Mouse (Mus musculus) forebrain, embryonic 13.5 days (tissue): ENCODE results near the gene Fcho2. TPM values are rescaled to one million over a fixed set of nuclear protein-coding genes. Genes with fewer than 3 reads are reported as not detected.

Experiments
- ATAC-seq: fragments of 200-750 bp; cut with Nextera tagmentation; 2 replicates; pipeline ENCODE4 v1.8.0; 2017
- H3K27ac ChIP-seq: fragments of 300-500 bp; sonication (generic); 2 replicates; pipeline ENCODE4 v1.5.1; 2015; ENCODE audit warnings: inconsistent platforms, mild to moderate bottlenecking, moderate library complexity
- H3K27me3 ChIP-seq: fragments of 300-500 bp; sonication (generic); 2 replicates; pipeline ENCODE4 v1.6.1; 2015; ENCODE audit warnings: mild to moderate bottlenecking, inconsistent platforms
- H3K36me3 ChIP-seq: fragments of 300-500 bp; sonication (generic); 2 replicates; pipeline ENCODE4 v1.6.1; 2015; ENCODE audit warnings: mild to moderate bottlenecking, inconsistent platforms; ENCODE audit not compliant: poor library complexity, severe bottlenecking
- H3K4me1 ChIP-seq: fragments of 300-500 bp; sonication (generic); 2 replicates; pipeline ENCODE4 v1.6.1; 2015; ENCODE audit warnings: inconsistent platforms
- H3K4me2 ChIP-seq: fragments of 300-500 bp; sonication (generic); 2 replicates; pipeline ENCODE4 v1.6.1; 2015; ENCODE audit warnings: inconsistent platforms, mild to moderate bottlenecking, moderate library complexity
- H3K4me3 ChIP-seq: fragments of 300-500 bp; sonication (generic); 2 replicates; pipeline ENCODE4 v1.5.1; 2015; ENCODE audit warnings: mild to moderate bottlenecking, inconsistent platforms
- H3K9ac ChIP-seq: fragments of 300-500 bp; sonication (generic); 2 replicates; pipeline ENCODE4 v1.6.1; 2015; ENCODE audit warnings: mild to moderate bottlenecking, inconsistent platforms
- H3K9me3 ChIP-seq: fragments of 300-500 bp; sonication (generic); replicated peaks from 2 replicates; pipeline ENCODE4 v1.6.1; 2016; ENCODE audit warnings: inconsistent platforms
- WGBS: fragments of 180-500 bp; shearing (Covaris S2); methylation state at CpG from one replicate; pipeline ENCODE4 v1.1.7; 2015; 5-methylcytosine and 5-hydroxymethylcytosine counted together
- polyA plus RNA-seq: library from polyadenylated mRNA; unstranded; fragments of >200 nt; fragmentation: Nextera tagmentation; extraction: Ambion mirVana; gene quantifications from 2 replicates; pipeline ENCODE4 v1.2.1, GENCODE M21; 2015

Fcho2 gene
- polyA plus RNA-seq, 1 experiment from 2014 or later = 33.4 TPM

DNA sequence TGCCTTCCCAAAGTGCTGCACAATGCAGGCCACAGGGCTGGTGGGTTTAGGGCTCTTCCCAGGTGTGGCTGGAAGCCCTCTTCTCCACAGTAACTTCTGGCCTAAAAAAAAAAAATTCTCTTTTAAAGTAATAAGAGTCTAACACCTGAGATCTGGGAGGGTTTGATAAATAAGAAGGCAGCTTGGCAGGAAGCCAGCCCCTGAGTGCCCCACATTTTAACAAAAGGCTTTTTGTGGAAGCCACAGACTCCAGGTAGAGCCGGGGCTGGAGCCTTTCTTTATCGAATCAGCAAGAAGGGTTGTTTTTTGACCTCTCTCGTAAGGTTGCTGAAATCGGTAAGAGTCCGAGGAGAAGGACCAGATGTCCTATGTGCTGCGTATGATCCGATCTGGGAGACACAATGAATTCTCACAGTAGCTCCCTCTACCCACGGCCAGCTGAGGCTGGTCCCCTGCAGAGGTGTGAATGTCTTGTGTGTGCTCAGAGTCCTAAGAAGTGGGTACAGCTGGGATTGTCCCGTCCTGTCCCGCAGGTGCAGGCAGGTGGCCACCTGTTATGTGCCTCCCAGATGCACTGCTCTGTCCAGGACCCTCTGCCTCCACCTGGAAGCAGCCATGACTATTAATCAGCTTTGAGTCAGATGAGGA lies 114.5 kb downstream of the Fcho2 start:
- Histone ChIP-seq H3K27me3 (peaks cover 8% of the 10 kb centered on the region), H3K4me3 (no peak overlapping the region), H3K36me3 (no peaks in the 10 kb centered on the region), H3K4me1 (no peaks in the 10 kb centered on the region), H3K4me2 (no peak overlapping the region), H3K9me3 (no peaks in the 10 kb centered on the region), H3K27ac (no peak overlapping the region), H3K9ac (no peak overlapping the region)
- no peak for ATAC-seq
- 66% methylated on average over 10 of the region's 10 CpGs for WGBS

GRCm38 (mm10) chr13:98699982-98700540 lies 115.2 kb downstream of the Fcho2 start:
- Histone ChIP-seq H3K4me2 (no peak overlapping the region), H3K9me3 (no peaks in the 10 kb centered on the region), H3K4me1 (peaks cover 2% of the 10 kb centered on the region), H3K36me3 (no peaks in the 10 kb centered on the region), H3K9ac (no peak overlapping the region), H3K4me3 (no peak overlapping the region), H3K27me3 (peaks cover 15% of the 10 kb centered on the region), H3K27ac (no peak overlapping the region)
- 90% methylated on average over 5 of the region's 5 CpGs for WGBS
- ATAC-seq = no peak

DNA sequence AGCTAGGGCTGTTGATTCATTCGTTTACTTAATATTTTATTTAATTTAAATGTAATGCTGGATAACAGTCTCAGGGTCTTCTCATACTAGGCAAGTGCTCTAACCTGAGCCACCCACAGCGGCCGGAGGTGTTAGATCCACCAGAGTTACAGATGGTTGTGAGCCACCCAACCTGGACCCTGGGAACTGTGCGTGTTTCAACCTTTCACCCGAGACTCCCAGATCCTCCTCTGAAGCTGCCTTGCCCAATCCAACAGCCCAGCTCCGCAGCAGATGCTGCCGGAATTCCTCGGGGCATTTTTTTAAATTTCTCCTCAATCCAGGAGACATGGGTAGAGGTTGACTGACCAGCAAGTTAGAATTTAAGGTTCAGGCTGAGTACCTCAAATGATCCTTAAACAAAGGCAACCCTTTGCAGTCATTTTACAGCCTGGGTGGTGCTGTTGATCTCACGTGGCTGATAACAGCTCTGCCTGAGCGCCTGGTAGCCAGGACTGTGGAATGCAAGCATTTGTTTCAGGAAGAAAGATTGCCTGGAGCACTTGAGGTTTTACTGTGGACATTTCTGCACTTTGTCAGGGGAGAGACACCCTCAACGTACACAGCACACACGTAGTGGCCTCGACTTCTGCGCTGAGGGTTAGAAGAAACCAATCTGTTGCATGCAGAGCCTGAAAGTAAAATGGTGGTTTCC lies 116.1 kb downstream of the Fcho2 start:
- ATAC-seq = no peak
- 85% methylated on average over 14 of the region's 14 CpGs for WGBS
- H3K9ac ChIP-seq = no peak overlapping the region

DNA sequence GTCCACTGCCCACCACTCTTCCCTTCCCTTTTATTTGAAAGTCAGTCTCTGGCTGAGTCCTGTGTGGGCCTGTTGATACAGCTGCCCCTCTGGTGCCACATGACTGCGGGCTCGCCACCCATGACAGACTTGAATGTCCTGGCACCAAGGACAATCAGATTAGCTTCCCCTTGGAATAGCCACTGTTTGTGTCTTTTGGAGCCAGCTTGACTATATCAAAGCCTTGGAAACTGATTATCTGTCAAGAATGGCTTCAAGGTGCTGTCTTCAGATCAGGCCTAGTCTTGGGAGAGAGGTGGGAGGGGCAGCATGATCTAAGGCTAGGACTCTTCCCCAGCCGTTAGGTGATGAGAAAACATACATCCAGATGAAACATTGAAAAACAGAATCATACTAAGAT lies 118.5 kb downstream of the Fcho2 start:
- Histone ChIP-seq H3K27me3 (peaks cover 34% of the 10 kb centered on the region), H3K4me3 (no peak overlapping the region), H3K36me3 (no peaks in the 10 kb centered on the region), H3K4me2 (no peak overlapping the region), H3K27ac (no peak overlapping the region), H3K9ac (no peak overlapping the region), H3K4me1 (peaks cover 8% of the 10 kb centered on the region), H3K9me3 (no peaks in the 10 kb centered on the region)
- ATAC-seq = no peak
- 93% methylated on average over 3 of the region's 3 CpGs for WGBS

More for the DNA sequence above, 116.1 kb downstream of the Fcho2 start:
- Histone ChIP-seq H3K36me3 (no peaks in the 10 kb centered on the region), H3K9me3 (no peaks in the 10 kb centered on the region), H3K4me1 (peaks cover 8% of the 10 kb centered on the region), H3K4me2 (no peak overlapping the region), H3K27me3 (peaks cover 24% of the 10 kb centered on the region), H3K27ac (no peak overlapping the region), H3K4me3 (no peak overlapping the region)

DNA sequence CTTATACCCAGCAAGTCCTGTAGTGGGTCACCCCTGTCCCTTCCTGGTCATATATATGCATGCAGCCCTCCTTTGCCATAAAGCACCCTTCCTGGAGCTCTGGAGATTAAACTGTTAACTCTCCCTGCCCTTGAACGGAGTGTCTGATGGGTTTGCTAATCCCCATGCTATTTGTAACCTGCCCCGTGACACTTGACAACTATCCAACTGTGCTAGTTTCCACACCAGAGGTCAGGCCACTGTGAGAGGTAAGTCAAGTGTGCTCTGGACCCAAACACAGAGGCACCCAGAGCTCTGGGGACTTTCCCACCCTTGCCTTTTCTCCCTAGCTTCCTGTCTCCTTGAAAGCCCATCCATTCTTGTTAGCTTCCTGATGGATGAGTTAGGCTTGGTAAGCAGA lies 119.7 kb downstream of the Fcho2 start:
- Histone ChIP-seq H3K4me1 (peaks cover 8% of the 10 kb centered on the region), H3K27me3 (peaks cover 34% of the 10 kb centered on the region), H3K9me3 (no peaks in the 10 kb centered on the region), H3K9ac (no peak overlapping the region), H3K4me3 (no peak overlapping the region), H3K36me3 (no peaks in the 10 kb centered on the region), H3K4me2 (no peak overlapping the region), H3K27ac (no peak overlapping the region)
- 50% methylated on average over 2 of the region's 2 CpGs for WGBS
- no peak for ATAC-seq

- no peak within 1 kb of the TSS for H3K27ac ChIP-seq
- H3K9me3 ChIP-seq = no peaks in the 10 kb centered on the region
- WGBS = 7% methylated on average over 36 of the region's 44 CpGs
- H3K9ac ChIP-seq = peak within 1 kb of the TSS; percentile 45
- H3K27me3 ChIP-seq = peaks cover 34% of the 10 kb centered on the region
- peaks cover 8% of the 10 kb centered on the region for H3K4me1 ChIP-seq
- peak; percentile 45; the same call in 1 of the 2 replicates for ATAC-seq
- H3K4me3 ChIP-seq = peak within 1 kb of the TSS; percentile 29
- H3K36me3 ChIP-seq = no peaks in the 10 kb centered on the region
- peak within 1 kb of the TSS; percentile 59 for H3K4me2 ChIP-seq
These were observed 120.4 kb downstream of the Fcho2 start, which contains the start of gene Tmem171 for GRCm38 (mm10) chr13:98694773-98695314. Gene Tmem171, minus strand, starts transcription at chr13:98694834.

GRCm38 (mm10) chr13:98693316-98693715 lies 121.9 kb downstream of the Fcho2 start:
- H3K4me3 ChIP-seq = no peak overlapping the region
- ATAC-seq = no peak
- H3K4me2 ChIP-seq = no peak overlapping the region
- 94% methylated on average over 11 of the region's 11 CpGs for WGBS
- peaks cover 8% of the 10 kb centered on the region for H3K4me1 ChIP-seq
- no peaks in the 10 kb centered on the region for H3K36me3 ChIP-seq
- H3K27me3 ChIP-seq = peaks cover 34% of the 10 kb centered on the region
- no peak overlapping the region for H3K9ac ChIP-seq
- H3K27ac ChIP-seq = no peak overlapping the region
- no peaks in the 10 kb centered on the region for H3K9me3 ChIP-seq

GRCm38 (mm10) chr13:98691956-98692515 lies 123.2 kb downstream of the Fcho2 start:
- Histone ChIP-seq H3K27ac (no peak overlapping the region), H3K27me3 (peaks cover 34% of the 10 kb centered on the region), H3K4me1 (peaks cover 12% of the 10 kb centered on the region), H3K9ac (no peak overlapping the region), H3K9me3 (no peaks in the 10 kb centered on the region), H3K36me3 (no peaks in the 10 kb centered on the region), H3K4me3 (no peak overlapping the region), H3K4me2 (no peak overlapping the region)
- ATAC-seq = no peak
- WGBS = 92% methylated on average over 13 of the region's 13 CpGs

DNA sequence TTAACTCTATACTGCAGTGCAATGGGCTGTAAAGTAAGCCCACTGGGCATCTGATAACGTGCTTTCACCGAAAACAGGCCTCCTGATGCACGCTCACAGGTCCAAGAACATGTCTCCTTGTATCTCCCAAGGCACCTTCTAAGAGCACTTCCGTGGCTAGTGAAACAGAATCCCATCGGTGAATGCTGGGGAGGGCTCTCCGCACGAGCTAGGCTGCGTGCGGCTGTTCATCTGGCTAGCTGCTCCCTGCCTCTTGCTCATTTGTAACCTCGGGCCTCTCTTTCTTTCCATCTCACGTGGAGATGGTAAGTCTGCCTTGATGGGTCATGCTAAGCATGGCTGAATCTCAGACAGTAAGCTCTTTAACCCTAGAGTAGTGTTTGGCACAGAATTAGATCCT lies 124.4 kb downstream of the Fcho2 start:
- Histone ChIP-seq H3K27me3 (peaks cover 27% of the 10 kb centered on the region), H3K4me1 (peaks cover 12% of the 10 kb centered on the region), H3K9me3 (no peaks in the 10 kb centered on the region), H3K27ac (no peak overlapping the region), H3K4me2 (no peak overlapping the region), H3K36me3 (no peaks in the 10 kb centered on the region), H3K9ac (no peak overlapping the region), H3K4me3 (no peak overlapping the region)
- WGBS = 90% methylated on average over 11 of the region's 11 CpGs
- ATAC-seq = no peak

DNA sequence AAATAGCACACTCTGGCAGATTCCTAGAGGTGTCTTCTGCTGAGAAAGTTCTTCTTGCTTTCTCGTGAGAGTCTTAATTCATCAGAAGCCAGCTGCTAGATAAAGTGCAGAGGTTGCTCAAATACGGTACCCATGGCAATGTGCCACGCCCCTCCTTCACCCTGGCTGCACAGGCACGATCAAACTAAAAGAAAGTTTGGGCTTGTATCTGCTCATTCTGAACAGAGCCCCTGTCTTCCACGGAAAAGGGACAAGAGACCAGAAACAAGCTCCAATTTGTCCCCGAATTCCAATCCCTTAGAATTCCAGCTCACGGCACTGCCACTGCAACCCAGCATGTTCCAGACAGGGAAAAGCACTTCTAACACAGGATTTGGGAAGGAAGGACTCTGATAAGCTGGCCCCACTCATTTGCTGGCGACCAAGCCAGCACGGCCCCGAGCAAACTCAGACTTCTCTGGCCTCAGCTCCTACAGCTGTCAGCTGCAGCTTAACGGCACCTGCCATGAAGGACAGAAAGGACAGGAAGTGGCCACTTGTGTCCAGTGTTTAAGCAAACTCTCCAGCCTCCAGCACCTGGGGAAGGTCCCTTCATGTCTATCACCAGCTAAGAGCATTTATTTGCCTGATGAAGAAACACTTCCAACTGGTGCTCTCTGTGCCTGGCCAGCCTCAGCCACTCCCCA lies 125.5 kb downstream of the Fcho2 start:
- ATAC-seq = no peak
- Histone ChIP-seq H3K9ac (no peak overlapping the region), H3K4me3 (no peak overlapping the region), H3K27me3 (peaks cover 16% of the 10 kb centered on the region), H3K4me1 (peaks cover 7% of the 10 kb centered on the region), H3K36me3 (no peaks in the 10 kb centered on the region), H3K9me3 (no peaks in the 10 kb centered on the region), H3K4me2 (no peak overlapping the region), H3K27ac (no peak overlapping the region)
- WGBS = 83% methylated on average over 11 of the region's 11 CpGs

DNA sequence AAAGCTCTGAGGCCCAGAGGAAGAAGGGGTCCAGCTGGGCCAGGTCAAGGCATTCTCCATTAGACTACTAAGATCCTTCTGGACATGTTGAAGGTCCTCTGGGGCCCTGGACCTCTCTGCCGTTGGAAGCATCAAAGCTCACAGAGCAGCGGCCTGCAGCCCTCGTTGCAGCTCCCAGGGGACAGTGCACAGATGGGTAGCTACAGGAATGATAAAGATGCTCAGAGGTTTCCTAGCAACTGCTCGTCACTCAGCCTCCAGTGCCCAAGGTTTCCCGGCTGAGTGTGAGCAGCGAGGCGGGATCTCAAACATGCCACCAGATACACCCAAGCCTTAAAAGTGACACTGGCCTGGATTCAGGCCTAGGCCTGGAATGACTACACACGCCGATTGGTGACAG lies 127.3 kb downstream of the Fcho2 start:
- no peak for ATAC-seq
- H3K9ac ChIP-seq = no peak overlapping the region
- 70% methylated on average over 9 of the region's 9 CpGs for WGBS
- no peaks in the 10 kb centered on the region for H3K36me3 ChIP-seq
- H3K4me2 ChIP-seq = no peak overlapping the region
- H3K4me1 ChIP-seq = peaks cover 4% of the 10 kb centered on the region; the same call in 1 of the 2 replicates
- no peaks in the 10 kb centered on the region for H3K9me3 ChIP-seq
- H3K4me3 ChIP-seq = no peak overlapping the region
- H3K27ac ChIP-seq = no peak overlapping the region
- H3K27me3 ChIP-seq = no peaks in the 10 kb centered on the region
